In genomic region chr16:77058567-77058966, GRCm38 (mm10) we compare ENCODE assay signal across 16 mouse cellular contexts. TPM values are rescaled to one million over a fixed set of nuclear protein-coding genes. Genes with fewer than 3 reads are reported as not detected.
DNase-seq lines count a peak whose midpoint lies in the region; ATAC-seq and TF ChIP-seq lines count a peak whose summit lies in the region.
"Had no signal": no experiment of that assay in that cellular context is flagged by ENCODE, and none has a peak within 500 bp of the region (broad histone marks: within the 10 kb centered on the region; RNA-seq: fewer than 3 reads in every experiment).

No protein-coding gene starts in this region.

- no peak overlapping the region; the same call in 1 of the 2 replicates for H3K27ac ChIP-seq in hindbrain, embryonic 10.5 days
- H3K27ac ChIP-seq in neural tube, embryonic 12.5 days, result no peak overlapping the region
- H3K27ac ChIP-seq in intestine, postnatal 0 days (ENCODE audit: low read depth, low read length), result no peak overlapping the region
- H3K27ac ChIP-seq: liver, embryonic 12.5 days had no signal

- 0 out of 2 replicates have a peak, but pooled peaks cover 2% of the 10 kb centered on the region for H3K4me1 ChIP-seq in hindbrain, embryonic 10.5 days (replicated peaks)
- no peaks in the 10 kb centered on the region; the same call in 1 of the 2 replicates for H3K4me1 ChIP-seq in neural tube, embryonic 12.5 days
- H3K4me1 ChIP-seq in intestine, postnatal 0 days (replicated peaks; ENCODE audit: control insufficient read depth, insufficient read depth, low read length), result no peaks in the 10 kb centered on the region
- H3K4me1 ChIP-seq in lung, adult 2 months (ENCODE audit: control insufficient read depth, insufficient read depth, low read length), result no peaks in the 10 kb centered on the region

- H3K4me2 ChIP-seq in neural tube, embryonic 12.5 days (replicated peaks), result no peak overlapping the region
- H3K4me2 ChIP-seq in intestine, postnatal 0 days (replicated peaks; ENCODE audit: low read depth), result no peak overlapping the region

- no peaks in the 10 kb centered on the region for H3K9me3 ChIP-seq in hindbrain, embryonic 10.5 days
- H3K9me3 ChIP-seq in neural tube, embryonic 12.5 days, result no peaks in the 10 kb centered on the region
- H3K9me3 ChIP-seq in intestine, postnatal 0 days (ENCODE audit: control insufficient read depth), result no peaks in the 10 kb centered on the region
- H3K9me3 ChIP-seq: liver, embryonic 12.5 days had no signal

- ATAC-seq in neural tube, embryonic 12.5 days (ENCODE audit: low FRiP score, low read depth), result peak; percentile 85
- no peak for ATAC-seq in intestine, postnatal 0 days
- ATAC-seq: liver, embryonic 12.5 days had no signal

- H3K4me3 ChIP-seq in hindbrain, embryonic 10.5 days, result no peak overlapping the region
- H3K4me3 ChIP-seq in neural tube, embryonic 12.5 days, result no peak overlapping the region
- H3K4me3 ChIP-seq in intestine, postnatal 0 days (ENCODE audit: low read depth, low read length), result no peak overlapping the region
- no peak overlapping the region for H3K4me3 ChIP-seq in lung, adult 2 months (replicated peaks; ENCODE audit: extremely low read depth, low read depth, low read length)
- H3K4me3 ChIP-seq: erythroblast, embryonic 14.5 days; liver, embryonic 12.5 days had no signal

- H3K36me3 ChIP-seq in hindbrain, embryonic 10.5 days, result peaks cover 36% of the 10 kb centered on the region
- H3K36me3 ChIP-seq in neural tube, embryonic 12.5 days, result peaks cover 9% of the 10 kb centered on the region
- H3K36me3 ChIP-seq in intestine, postnatal 0 days (ENCODE audit: control insufficient read depth, insufficient read depth), result peaks cover 23% of the 10 kb centered on the region

- H3K9ac ChIP-seq in neural tube, embryonic 12.5 days, result no peak overlapping the region
- H3K9ac ChIP-seq in intestine, postnatal 0 days (ENCODE audit: low read depth, low read length), result no peak overlapping the region
- H3K9ac ChIP-seq: liver, embryonic 12.5 days had no signal

- peak; percentile 53 for DNase-seq in layer of hippocampus, adult 9-11 months
- DNase-seq in layer of hippocampus, adult 9-10 months (ENCODE audit: low spot score), result no peak
- peak; percentile 70 for DNase-seq in brain, embryonic 14.5 days (ENCODE audit: low read depth)
- DNase-seq in hindbrain, embryonic 10.5 days (ENCODE audit: low spot score), result peak; percentile 25
- no peak for DNase-seq in thymus, adult 18-20 months
- DNase-seq in lung, adult 2 months, result no peak
- DNase-seq: adrenal gland, postnatal 10 days; cerebellum, adult 18-20 months; gastrocnemius, postnatal 14 days; kidney, adult 11 months; lung, postnatal 4 days; thymus, adult 2 months had no signal

- no peak for TF ChIP-seq POLR2A in brain, embryonic 14.5 days (IDR thresholded peaks at IDR 0.05; ENCODE audit: borderline replicate concordance, extremely low read depth, insufficient read depth, insufficient read length, poor library complexity, severe bottlenecking)
- no peak for TF ChIP-seq POLR2A in lung, adult 2 months (IDR thresholded peaks at IDR 0.05; ENCODE audit: borderline replicate concordance, extremely low read depth, low read depth, low read length)

- WGBS in hindbrain, embryonic 10.5 days, result 65% methylated on average over 6 of the region's 6 CpGs
- WGBS in neural tube, embryonic 12.5 days, result 69% methylated on average over 6 of the region's 6 CpGs
- 90% methylated on average over 6 of the region's 6 CpGs for WGBS in intestine, postnatal 0 days
- WGBS in lung, adult 2 months, result 93% methylated on average over 6 of the region's 6 CpGs

- TF ChIP-seq CTCF in brain, embryonic 14.5 days (IDR thresholded peaks at IDR 0.05; ENCODE audit: borderline replicate concordance, extremely low read depth, insufficient read depth, insufficient read length), result no peak
- no peak for TF ChIP-seq CTCF in intestine, postnatal 0 days (IDR thresholded peaks at IDR 0.05; ENCODE audit: low read depth)
- no peak for TF ChIP-seq CTCF in lung, adult 2 months (IDR thresholded peaks at IDR 0.05; ENCODE audit: insufficient read depth, low read length)

- no peaks in the 10 kb centered on the region for H3K27me3 ChIP-seq in hindbrain, embryonic 10.5 days (ENCODE audit: insufficient read depth, poor library complexity, severe bottlenecking)
- H3K27me3 ChIP-seq in neural tube, embryonic 12.5 days (replicated peaks), result no peaks in the 10 kb centered on the region
- H3K27me3 ChIP-seq in intestine, postnatal 0 days (replicated peaks; ENCODE audit: control insufficient read depth, insufficient read depth, low read length), result no peaks in the 10 kb centered on the region
- H3K27me3 ChIP-seq: liver, embryonic 12.5 days had no signal

RNA-seq across cellular contexts. Expression of gene Usp25, which starts 45.1 kb away (rescaled TPM):
- 9.8 and 12.3 TPM in 2 replicates for polyA plus RNA-seq in brain, embryonic 14.5 days (2012; rRNA removed)
- polyA plus RNA-seq in hindbrain, embryonic 10.5 days (2016; fragmentation: Nextera tagmentation; extraction: Ambion mirVana), result 15.1 and 20.8 TPM in 2 replicates
- 25.6 and 25.7 TPM in 2 replicates for polyA plus RNA-seq in neural tube, embryonic 12.5 days (2016; fragmentation: Nextera tagmentation; extraction: Ambion mirVana)
- polyA plus RNA-seq in intestine, postnatal 0 days (2015; fragmentation: Nextera tagmentation; extraction: Ambion mirVana), result 16.4 and 17.9 TPM in 2 replicates
- polyA plus RNA-seq in lung, adult 2 months (2012; rRNA removed), result 16.9 and 22.2 TPM in 2 replicates

Comparison
In these comparisons a context has a peak if more than half of its experiments do, and no peak if none do; other contexts are left out.
1. DNase-seq: peak in layer of hippocampus, adult 9-11 months (single experiment), brain, embryonic 14.5 days (single experiment) and hindbrain, embryonic 10.5 days (single experiment); none in layer of hippocampus, adult 9-10 months (single experiment), thymus, adult 18-20 months (0 of 2) and lung, adult 2 months (single experiment).